Mouse (Mus musculus): ENCODE data around the gene Pla2g15. TPM values are rescaled to one million over a fixed set of nuclear protein-coding genes. Genes with fewer than 3 reads are reported as not detected.
A peak's percentile ranks its signal among the peaks of the same experiment; 100 is the strongest.

Gene Pla2g15
- polyA plus RNA-seq (2016; fragmentation: Nextera tagmentation; extraction: Ambion mirVana): 17.6 and 18.4 TPM in 2 replicates

- H3K27ac ChIP-seq: no peak within 1 kb of the TSS
- no peaks in the 10 kb centered on the region for H3K9me3 ChIP-seq
- peaks cover 6% of the 10 kb centered on the region; the same call in 1 of the 2 replicates for H3K36me3 ChIP-seq
- WGBS: 2% methylated on average over 38 of the region's 38 CpGs
- H3K4me2 ChIP-seq (replicated peaks): peak within 1 kb of the TSS; percentile 77
- H3K4me1 ChIP-seq: peaks cover 6% of the 10 kb centered on the region
- H3K4me3 ChIP-seq: peak within 1 kb of the TSS; percentile 71
- H3K27me3 ChIP-seq (replicated peaks): no peaks in the 10 kb centered on the region
- peak; percentile 96 for ATAC-seq (ENCODE audit: low FRiP score, low read depth)
- peak within 1 kb of the TSS; percentile 68 for H3K9ac ChIP-seq
Observed at GRCm38 (mm10) chr8:106149801-106150652, at the start of gene Pla2g15. TSS of gene Pla2g15 (plus strand) at chr8:106150399.

DNA sequence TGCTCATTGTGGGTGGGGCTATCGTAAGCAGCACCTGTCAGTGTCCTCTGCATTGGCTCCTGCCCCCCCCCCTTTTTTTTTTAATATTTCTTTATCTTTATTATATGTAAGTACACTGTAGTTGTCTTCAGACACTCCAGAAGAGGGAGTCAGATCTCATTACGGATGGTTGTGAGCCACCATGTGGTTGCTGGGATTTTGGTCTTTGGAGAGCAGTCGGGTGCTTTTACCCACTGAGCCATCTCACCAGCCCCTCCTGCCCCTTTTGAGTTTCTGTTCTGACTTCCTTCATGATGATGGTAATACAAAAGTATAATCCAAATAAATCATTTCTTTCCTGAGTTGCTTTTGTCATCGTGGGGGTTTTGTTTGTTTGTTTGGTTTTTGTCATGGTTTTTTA is 47.9 kb upstream of the Pla2g15 start:
- WGBS: 90% methylated on average over 4 of the region's 4 CpGs
- Histone ChIP-seq H3K9me3 (no peaks in the 10 kb centered on the region), H3K9ac (no peak overlapping the region), H3K4me1 (no peaks in the 10 kb centered on the region), H3K27ac (no peak overlapping the region), H3K4me3 (no peak overlapping the region), H3K4me2 (replicated peaks) (no peak overlapping the region), H3K36me3 (peaks cover 24% of the 10 kb centered on the region), H3K27me3 (replicated peaks) (no peaks in the 10 kb centered on the region)
- no peak for ATAC-seq (ENCODE audit: low FRiP score, low read depth)

DNA sequence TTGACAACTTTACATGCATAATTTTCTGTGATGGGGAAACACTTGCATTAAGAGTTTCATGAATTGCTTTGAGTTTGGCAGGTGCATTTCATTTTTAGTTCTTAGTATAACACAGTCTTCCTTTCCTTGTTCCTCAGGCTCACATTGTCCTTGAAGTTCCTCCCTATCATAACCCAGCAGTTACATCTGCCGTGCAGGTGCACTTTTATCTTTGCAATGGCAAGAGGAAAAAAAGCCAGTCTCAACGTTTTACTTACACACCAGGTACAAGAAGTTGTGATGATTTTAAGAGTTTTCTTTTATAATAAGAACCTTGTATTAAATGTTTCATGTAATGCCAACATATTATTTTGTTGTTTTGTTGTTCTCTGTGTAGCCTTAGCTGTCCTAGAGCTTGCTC is 46.3 kb upstream of the Pla2g15 start:
- Histone ChIP-seq H3K9me3 (no peaks in the 10 kb centered on the region), H3K27ac (no peak overlapping the region), H3K4me1 (no peaks in the 10 kb centered on the region), H3K27me3 (replicated peaks) (no peaks in the 10 kb centered on the region), H3K9ac (no peak overlapping the region), H3K4me2 (replicated peaks) (no peak overlapping the region), H3K36me3 (peaks cover 34% of the 10 kb centered on the region), H3K4me3 (no peak overlapping the region)
- no peak for ATAC-seq (ENCODE audit: low FRiP score, low read depth)
- 90% methylated on average over 2 of the region's 2 CpGs for WGBS

GRCm38 (mm10) chr8:106106193-106106592 is 44.0 kb upstream of the Pla2g15 start:
- Histone ChIP-seq H3K4me2 (replicated peaks) (no peak overlapping the region), H3K9ac (no peak overlapping the region), H3K27ac (no peak overlapping the region), H3K9me3 (no peaks in the 10 kb centered on the region), H3K4me1 (no peaks in the 10 kb centered on the region), H3K27me3 (replicated peaks) (no peaks in the 10 kb centered on the region), H3K4me3 (no peak overlapping the region), H3K36me3 (peaks cover 37% of the 10 kb centered on the region)
- 88% methylated on average over 1 of the region's 1 CpGs for WGBS
- ATAC-seq (ENCODE audit: low FRiP score, low read depth): no peak

DNA sequence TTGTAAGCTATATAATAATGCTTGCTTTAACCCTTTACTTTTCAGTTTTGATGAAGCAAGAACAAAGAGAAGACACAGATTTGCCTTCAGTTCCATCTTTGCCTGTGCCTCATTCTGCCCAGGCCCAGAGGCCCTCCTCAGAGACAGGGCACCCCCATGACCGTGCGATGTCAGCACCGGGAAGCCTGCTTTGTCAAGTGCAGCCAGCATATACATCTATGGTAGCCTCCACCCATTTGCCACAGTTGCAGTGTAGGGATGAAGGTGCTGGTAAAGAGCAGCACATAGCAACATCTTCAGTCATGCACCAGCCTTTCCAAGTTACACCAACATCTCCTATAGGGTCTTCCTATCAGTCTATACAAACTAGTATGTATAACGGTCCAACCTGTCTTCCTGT is 42.1 kb upstream of the Pla2g15 start:
- no peaks in the 10 kb centered on the region for H3K4me1 ChIP-seq
- WGBS: 95% methylated on average over 4 of the region's 4 CpGs

GRCm38 (mm10) chr8:106108729-106109128 is 41.5 kb upstream of the Pla2g15 start:
- Histone ChIP-seq H3K27me3 (replicated peaks) (no peaks in the 10 kb centered on the region), H3K4me1 (no peaks in the 10 kb centered on the region), H3K36me3 (peaks cover 36% of the 10 kb centered on the region), H3K27ac (no peak overlapping the region), H3K4me3 (no peak overlapping the region), H3K4me2 (replicated peaks) (no peak overlapping the region), H3K9me3 (no peaks in the 10 kb centered on the region), H3K9ac (no peak overlapping the region)
- 94% methylated on average over 3 of the region's 3 CpGs for WGBS
- ATAC-seq (ENCODE audit: low FRiP score, low read depth): no peak

More for the DNA sequence above, 42.1 kb upstream of the Pla2g15 start:
- no peak for ATAC-seq (ENCODE audit: low FRiP score, low read depth)
- Histone ChIP-seq H3K27ac (no peak overlapping the region), H3K9ac (no peak overlapping the region), H3K9me3 (no peaks in the 10 kb centered on the region), H3K27me3 (replicated peaks) (no peaks in the 10 kb centered on the region), H3K36me3 (peaks cover 39% of the 10 kb centered on the region), H3K4me3 (no peak overlapping the region), H3K4me2 (replicated peaks) (no peak overlapping the region)

GRCm38 (mm10) chr8:106112041-106112440 is 38.2 kb upstream of the Pla2g15 start:
- Histone ChIP-seq H3K4me1 (no peaks in the 10 kb centered on the region), H3K36me3 (peaks cover 39% of the 10 kb centered on the region), H3K27me3 (replicated peaks) (no peaks in the 10 kb centered on the region), H3K9me3 (no peaks in the 10 kb centered on the region), H3K4me3 (no peak overlapping the region), H3K27ac (no peak overlapping the region), H3K9ac (no peak overlapping the region), H3K4me2 (replicated peaks) (no peak overlapping the region)
- ATAC-seq (ENCODE audit: low FRiP score, low read depth): no peak
- WGBS: 94% methylated on average over 2 of the region's 2 CpGs

DNA sequence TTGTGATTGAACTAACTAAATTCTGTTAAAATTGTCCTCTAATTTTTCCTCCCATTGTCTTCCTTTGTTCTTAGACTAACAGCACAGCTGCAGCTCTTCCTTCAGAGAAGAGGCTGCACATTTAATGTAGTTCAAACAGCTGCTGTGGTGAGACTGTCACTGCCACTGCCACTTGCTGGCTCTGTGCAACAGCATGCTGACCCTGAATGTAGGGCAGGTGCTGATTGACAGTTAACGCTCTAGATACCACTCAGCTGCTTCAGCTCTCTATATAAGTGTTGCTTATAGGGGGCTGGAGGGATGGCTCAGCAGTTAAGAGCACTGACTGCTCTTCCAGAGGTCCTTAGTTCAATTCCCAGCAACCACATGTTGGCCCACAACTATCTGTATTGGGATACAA is 37.7 kb upstream of the Pla2g15 start:
- Histone ChIP-seq H3K9me3 (no peaks in the 10 kb centered on the region), H3K4me1 (no peaks in the 10 kb centered on the region), H3K36me3 (peaks cover 43% of the 10 kb centered on the region), H3K4me3 (no peak overlapping the region), H3K9ac (no peak overlapping the region), H3K4me2 (replicated peaks) (no peak overlapping the region), H3K27ac (no peak overlapping the region), H3K27me3 (replicated peaks) (no peaks in the 10 kb centered on the region)
- WGBS: 95% methylated on average over 1 of the region's 1 CpGs
- no peak for ATAC-seq (ENCODE audit: low FRiP score, low read depth)

GRCm38 (mm10) chr8:106115897-106116296 is 34.3 kb upstream of the Pla2g15 start:
- no peak overlapping the region for H3K4me3 ChIP-seq
- H3K9me3 ChIP-seq: no peaks in the 10 kb centered on the region
- H3K4me2 ChIP-seq (replicated peaks): no peak overlapping the region
- no peak overlapping the region for H3K9ac ChIP-seq
- peaks cover 37% of the 10 kb centered on the region for H3K36me3 ChIP-seq
- ATAC-seq (ENCODE audit: low FRiP score, low read depth): no peak
- H3K4me1 ChIP-seq: no peaks in the 10 kb centered on the region
- no peak overlapping the region for H3K27ac ChIP-seq
- over 99% methylated on average over 3 of the region's 3 CpGs for WGBS
- H3K27me3 ChIP-seq (replicated peaks): no peaks in the 10 kb centered on the region

GRCm38 (mm10) chr8:106123443-106123842 is 26.8 kb upstream of the Pla2g15 start:
- Histone ChIP-seq H3K9ac (no peak overlapping the region), H3K4me3 (no peak overlapping the region), H3K4me1 (no peaks in the 10 kb centered on the region), H3K4me2 (replicated peaks) (no peak overlapping the region), H3K36me3 (peaks cover 32% of the 10 kb centered on the region; the same call in 1 of the 2 replicates), H3K9me3 (no peaks in the 10 kb centered on the region), H3K27ac (no peak overlapping the region), H3K27me3 (replicated peaks) (no peaks in the 10 kb centered on the region)
- no peak for ATAC-seq (ENCODE audit: low FRiP score, low read depth)
- 90% methylated on average over 3 of the region's 3 CpGs for WGBS

- 86% methylated on average over 1 of the region's 1 CpGs for WGBS
- Histone ChIP-seq H3K36me3 (peaks cover 36% of the 10 kb centered on the region), H3K27me3 (replicated peaks) (no peaks in the 10 kb centered on the region), H3K9ac (no peak overlapping the region), H3K27ac (no peak overlapping the region), H3K9me3 (no peaks in the 10 kb centered on the region), H3K4me2 (replicated peaks) (no peak overlapping the region), H3K4me3 (no peak overlapping the region), H3K4me1 (no peaks in the 10 kb centered on the region)
- no peak for ATAC-seq (ENCODE audit: low FRiP score, low read depth)
Observed at GRCm38 (mm10) chr8:106126055-106126454, 24.1 kb upstream of the Pla2g15 start.

- Histone ChIP-seq H3K27me3 (replicated peaks) (no peaks in the 10 kb centered on the region), H3K9me3 (no peaks in the 10 kb centered on the region), H3K4me3 (no peak overlapping the region), H3K36me3 (peaks cover 39% of the 10 kb centered on the region), H3K27ac (no peak overlapping the region), H3K9ac (no peak overlapping the region), H3K4me2 (replicated peaks) (no peak overlapping the region), H3K4me1 (no peaks in the 10 kb centered on the region)
- ATAC-seq (ENCODE audit: low FRiP score, low read depth): no peak
- WGBS: 81% methylated on average over 3 of the region's 3 CpGs
Observed at GRCm38 (mm10) chr8:106127054-106127453, 23.1 kb upstream of the Pla2g15 start.
